1 mouse cellular context compared by ENCODE assay signal in genomic region chrX:36874178-36874696, GRCm38 (mm10).
TF ChIP-seq lines count a peak whose summit lies in the region.

No protein-coding gene starts in this region.

TF ChIP-seq in MEL, 35 proteins besides CTCF, POLR2A, EP300 and RAD21 (continued from another document):
- TF ChIP-seq SIN3A (IDR thresholded peaks at IDR 0.05; ENCODE audit: low read length) (peak; percentile 60; the same call in 1 of the 2 replicates), GATA1 (IDR thresholded peaks at IDR 0.05; ENCODE audit: low read depth, low read length) (no peak), HCFC1 (IDR thresholded peaks at IDR 0.05; ENCODE audit: low read depth, low read length) (peak; percentile 72), CHD1 (IDR thresholded peaks at IDR 0.05; ENCODE audit: low read depth, low read length) (peak; percentile 99), POLR2AphosphoS5 (IDR thresholded peaks at IDR 0.05; ENCODE audit: borderline replicate concordance, low read depth, low read length) (no peak), MXI1 (IDR thresholded peaks at IDR 0.05; ENCODE audit: low read depth, low read length) (peak; percentile 45; the same call in 1 of the 2 replicates), USF2 (IDR thresholded peaks at IDR 0.05; ENCODE audit: borderline replicate concordance in 1 of 2, insufficient read depth in 1 of 2, low read depth in 1 of 2, low read length in 2 of 2) (no peak), TAL1 (IDR thresholded peaks at IDR 0.05; ENCODE audit: low read length) (no peak), SMC3 (IDR thresholded peaks at IDR 0.05; ENCODE audit: low read depth, low read length) (no peak), MAZ (IDR thresholded peaks at IDR 0.05; ENCODE audit: low read depth, low read length) (0 out of 2 replicates have a peak, but pooled peaks have one; percentile 59), ZMIZ1 (IDR thresholded peaks at IDR 0.05; ENCODE audit: low read depth, low read length) (peak; percentile 92), KAT2A (conservative IDR thresholded peaks at IDR 0.05; ENCODE audit: low read depth, low read length) (no peak), GABPA (IDR thresholded peaks at IDR 0.05; ENCODE audit: low read depth, low read length) (no peak), NELFE (IDR thresholded peaks at IDR 0.05; ENCODE audit: low read depth, low read length) (peak; percentile 89), TBP (IDR thresholded peaks at IDR 0.05; ENCODE audit: low read depth, low read length) (0 out of 2 replicates have a peak, but pooled peaks have one; percentile 34)
